Mouse (Mus musculus): ENCODE results near the gene Pnpo. TPM values are rescaled to one million over a fixed set of nuclear protein-coding genes. Genes with fewer than 3 reads are reported as not detected.
A peak's percentile ranks its signal among the peaks of the same experiment; 100 is the strongest.

The Pnpo gene
- polyA plus RNA-seq, 1 experiment from 2014 or later, result 31.7 TPM

DNA sequence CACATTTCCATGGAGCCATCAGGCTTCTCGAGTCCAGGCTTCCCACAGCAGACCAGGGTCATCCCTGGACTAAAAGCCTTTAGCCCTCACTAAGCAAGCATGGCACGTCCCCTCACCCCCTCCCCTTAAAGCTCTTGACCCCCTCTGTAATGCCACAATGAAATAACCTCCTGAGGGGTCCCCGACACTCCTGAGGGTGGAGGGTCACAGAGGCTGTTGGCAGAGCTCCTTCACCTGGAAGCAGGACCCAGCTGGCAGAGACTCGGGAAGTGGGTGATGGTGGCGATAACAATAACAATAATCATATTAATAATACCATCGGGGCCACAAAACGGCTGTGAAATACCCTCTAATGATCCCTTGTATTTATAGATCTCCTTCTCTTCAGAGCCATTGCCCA, 39.1 kb upstream of the Pnpo start, which contains the start of gene Sp2:
Gene Sp2 (minus strand): TSS at position 101 of the 400 bp plus-strand sequence.
- WGBS, result 56% methylated on average over 7 of the region's 7 CpGs
- Histone ChIP-seq H3K27me3 (ENCODE audit: insufficient read depth, low read length) (no peaks in the 10 kb centered on the region), H3K4me2 (ENCODE audit: low read length) (no peak within 1 kb of the TSS), H3K27ac (no peak within 1 kb of the TSS), H3K4me1 (replicated peaks; ENCODE audit: insufficient read depth, low read length) (peaks cover 20% of the 10 kb centered on the region), H3K36me3 (ENCODE audit: insufficient read depth, low read length) (no peaks in the 10 kb centered on the region), H3K4me3 (replicated peaks; ENCODE audit: low read depth, low read length) (no peak within 1 kb of the TSS), H3K9ac (ENCODE audit: low read depth, low read length) (no peak within 1 kb of the TSS), H3K9me3 (replicated peaks; ENCODE audit: low read length) (no peaks in the 10 kb centered on the region)
- ATAC-seq (replicated peaks; ENCODE audit: low FRiP score, low read depth) (no peak), DNase-seq (ENCODE audit: low spot score) (no peak)
- TF ChIP-seq CTCF (IDR thresholded peaks at IDR 0.05; ENCODE audit: low read depth), result no peak

DNA sequence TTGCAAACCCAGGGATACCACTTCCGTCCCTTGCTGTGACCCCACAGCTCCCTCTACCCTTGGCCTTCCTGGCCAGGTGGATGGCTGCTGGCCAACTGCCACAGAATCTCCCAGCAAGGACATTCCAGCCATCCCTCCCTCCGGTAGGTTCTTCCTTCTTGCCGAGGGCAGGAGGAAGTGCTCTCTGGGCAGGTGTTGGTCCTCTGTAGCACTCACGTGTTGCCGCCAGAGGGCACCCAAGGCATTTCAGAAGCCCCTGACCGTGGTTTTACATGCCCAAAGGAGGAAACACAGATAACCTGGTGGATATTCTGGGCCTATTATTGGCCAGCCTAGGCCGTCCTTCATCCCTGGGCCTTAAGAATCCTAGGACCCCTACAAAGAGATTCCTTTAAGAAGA, 38.6 kb upstream of the Pnpo start:
- Histone ChIP-seq H3K4me2 (ENCODE audit: low read length) (no peak overlapping the region), H3K9me3 (replicated peaks; ENCODE audit: low read length) (no peaks in the 10 kb centered on the region), H3K4me3 (replicated peaks; ENCODE audit: low read depth, low read length) (no peak overlapping the region), H3K4me1 (replicated peaks; ENCODE audit: insufficient read depth, low read length) (peaks cover 15% of the 10 kb centered on the region), H3K36me3 (ENCODE audit: insufficient read depth, low read length) (no peaks in the 10 kb centered on the region), H3K9ac (ENCODE audit: low read depth, low read length) (no peak overlapping the region), H3K27me3 (ENCODE audit: insufficient read depth, low read length) (no peaks in the 10 kb centered on the region), H3K27ac (no peak overlapping the region)
- DNase-seq (ENCODE audit: low spot score) (peak; percentile 88), ATAC-seq (replicated peaks; ENCODE audit: low FRiP score, low read depth) (no peak)
- under 1% methylated on average over 7 of the region's 7 CpGs for WGBS
- TF ChIP-seq CTCF (IDR thresholded peaks at IDR 0.05; ENCODE audit: low read depth), result peak; percentile 98

DNA sequence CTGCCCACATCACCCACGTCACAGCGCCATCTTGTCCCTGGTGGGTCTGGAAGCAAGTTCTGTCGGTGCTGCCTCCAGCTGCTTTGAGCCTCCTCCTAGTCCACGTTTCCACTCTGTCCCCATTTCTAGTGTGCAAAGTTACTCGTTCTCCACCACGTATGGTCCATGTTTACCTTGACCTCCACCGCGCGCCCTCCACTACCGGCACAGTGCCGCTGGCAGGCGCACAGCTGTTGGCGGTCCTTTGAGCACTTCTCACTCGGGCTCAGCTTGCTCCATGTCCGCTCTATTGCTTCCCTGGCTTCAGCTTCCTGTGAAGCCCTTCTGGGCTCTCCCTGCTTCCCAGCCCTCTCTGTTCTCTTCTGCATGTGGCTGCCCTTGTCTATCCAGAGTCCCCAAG, 37.7 kb upstream of the Pnpo start:
- Histone ChIP-seq H3K27ac (no peak overlapping the region), H3K4me3 (replicated peaks; ENCODE audit: low read depth, low read length) (no peak overlapping the region), H3K4me2 (ENCODE audit: low read length) (no peak overlapping the region), H3K4me1 (replicated peaks; ENCODE audit: insufficient read depth, low read length) (peaks cover 10% of the 10 kb centered on the region), H3K27me3 (ENCODE audit: insufficient read depth, low read length) (no peaks in the 10 kb centered on the region), H3K36me3 (ENCODE audit: insufficient read depth, low read length) (no peaks in the 10 kb centered on the region), H3K9me3 (replicated peaks; ENCODE audit: low read length) (no peaks in the 10 kb centered on the region), H3K9ac (ENCODE audit: low read depth, low read length) (no peak overlapping the region)
- ATAC-seq (replicated peaks; ENCODE audit: low FRiP score, low read depth) (no peak), DNase-seq (ENCODE audit: low spot score) (no peak)
- no peak for TF ChIP-seq CTCF (IDR thresholded peaks at IDR 0.05; ENCODE audit: low read depth)
- 66% methylated on average over 15 of the region's 15 CpGs for WGBS

DNA sequence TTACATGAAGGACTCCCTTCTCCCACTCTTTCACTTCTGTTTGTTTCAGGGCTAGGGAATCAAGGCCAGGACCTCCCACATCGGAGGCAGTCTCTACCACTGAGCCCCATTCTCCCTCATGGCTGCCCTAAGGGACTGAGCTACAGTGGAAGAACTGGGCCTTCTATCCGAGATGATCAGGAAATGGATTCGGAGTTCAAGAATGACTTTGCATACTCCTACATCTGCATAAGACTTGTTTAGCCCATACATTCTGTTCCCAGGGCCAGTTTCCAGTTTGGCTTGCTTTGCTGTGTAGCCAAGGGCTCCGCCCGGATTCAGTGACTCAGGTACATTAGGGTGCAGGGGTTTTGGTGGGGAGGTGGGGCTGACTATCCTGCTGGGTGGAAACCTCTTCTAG, 36.2 kb upstream of the Pnpo start:
- TF ChIP-seq CTCF (IDR thresholded peaks at IDR 0.05; ENCODE audit: low read depth), result no peak
- H3K4me3 ChIP-seq (replicated peaks; ENCODE audit: low read depth, low read length), result no peak overlapping the region
- H3K4me2 ChIP-seq (ENCODE audit: low read length), result no peak overlapping the region
- H3K4me1 ChIP-seq (replicated peaks; ENCODE audit: insufficient read depth, low read length), result peaks cover 14% of the 10 kb centered on the region; the same call in 1 of the 2 replicates
- DNase-seq (ENCODE audit: low spot score) (no peak), ATAC-seq (replicated peaks; ENCODE audit: low FRiP score, low read depth) (no peak)
- H3K36me3 ChIP-seq (ENCODE audit: insufficient read depth, low read length), result no peaks in the 10 kb centered on the region
- no peak overlapping the region for H3K9ac ChIP-seq (ENCODE audit: low read depth, low read length)
- H3K9me3 ChIP-seq (replicated peaks; ENCODE audit: low read length), result no peaks in the 10 kb centered on the region
- no peaks in the 10 kb centered on the region for H3K27me3 ChIP-seq (ENCODE audit: insufficient read depth, low read length)
- WGBS, result 75% methylated on average over 5 of the region's 5 CpGs
- H3K27ac ChIP-seq, result no peak overlapping the region

DNA sequence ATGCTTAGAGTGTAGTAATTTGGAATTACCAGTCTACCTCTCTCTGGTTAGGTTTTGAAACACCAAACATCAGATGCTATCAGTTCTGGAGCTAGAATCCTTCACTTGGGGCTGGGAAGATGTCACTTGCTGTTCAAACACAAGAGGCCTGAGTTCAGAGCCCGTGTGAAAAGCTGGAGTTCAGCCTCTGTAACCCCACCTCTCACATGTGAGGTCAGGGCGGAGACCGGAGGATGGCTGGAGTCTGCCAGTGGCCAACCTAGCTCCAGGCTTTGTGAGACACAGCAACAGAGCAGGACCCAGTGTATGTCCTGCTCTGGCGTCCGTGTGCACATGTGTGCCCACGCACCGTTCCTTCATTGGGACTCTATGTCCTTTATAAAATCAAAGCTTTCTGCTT, 35.5 kb upstream of the Pnpo start:
- H3K4me3 ChIP-seq (replicated peaks; ENCODE audit: low read depth, low read length), result no peak overlapping the region
- no peak overlapping the region for H3K9ac ChIP-seq (ENCODE audit: low read depth, low read length)
- peaks cover 14% of the 10 kb centered on the region; the same call in 1 of the 2 replicates for H3K4me1 ChIP-seq (replicated peaks; ENCODE audit: insufficient read depth, low read length)
- H3K27ac ChIP-seq, result no peak overlapping the region
- no peaks in the 10 kb centered on the region for H3K36me3 ChIP-seq (ENCODE audit: insufficient read depth, low read length)
- ATAC-seq (replicated peaks; ENCODE audit: low FRiP score, low read depth) (no peak), DNase-seq (ENCODE audit: low spot score) (no peak)
- no peaks in the 10 kb centered on the region for H3K9me3 ChIP-seq (replicated peaks; ENCODE audit: low read length)
- H3K4me2 ChIP-seq (ENCODE audit: low read length), result no peak overlapping the region
- H3K27me3 ChIP-seq (ENCODE audit: insufficient read depth, low read length), result no peaks in the 10 kb centered on the region
- TF ChIP-seq CTCF (IDR thresholded peaks at IDR 0.05; ENCODE audit: low read depth), result no peak
- WGBS, result 79% methylated on average over 7 of the region's 7 CpGs

DNA sequence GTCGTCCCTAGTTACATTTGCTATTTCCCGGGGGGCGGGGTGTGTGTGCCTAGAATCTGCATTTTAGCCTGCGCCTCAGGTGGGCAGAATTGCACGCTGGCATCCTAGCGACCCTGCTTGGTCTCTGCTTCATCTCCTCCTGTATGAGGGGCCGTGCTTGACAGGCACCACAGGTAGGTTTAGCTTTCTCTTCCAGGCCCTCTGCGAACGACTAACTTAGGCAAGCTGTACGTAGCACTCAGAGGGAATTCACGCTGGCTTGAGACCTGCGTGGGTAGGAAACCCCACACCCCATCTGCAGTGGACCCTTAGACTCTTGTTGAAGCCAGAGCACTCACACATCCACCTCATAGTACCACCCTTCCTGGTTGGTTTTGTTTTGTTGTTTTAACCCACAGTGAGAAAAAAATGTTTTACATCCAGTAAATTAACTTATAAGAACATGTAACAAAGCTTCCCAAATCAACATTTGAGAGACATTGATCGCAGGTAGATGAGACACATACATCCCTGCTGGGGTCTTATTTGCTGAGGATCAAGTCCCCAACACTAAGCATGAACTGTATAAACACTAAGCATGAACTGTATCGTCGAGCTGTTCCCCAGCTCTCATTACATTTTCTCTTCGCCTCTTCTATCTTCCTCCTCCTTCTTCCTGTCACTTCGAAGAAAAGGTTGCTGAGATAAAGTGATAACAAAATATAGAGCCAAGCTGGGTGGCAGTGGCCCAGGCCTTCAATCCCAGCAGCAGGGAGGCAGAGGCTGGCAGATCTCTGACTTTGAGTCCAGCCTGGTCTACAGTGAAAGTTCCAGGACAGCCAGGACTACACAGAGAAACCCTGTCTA, 34.8 kb upstream of the Pnpo start:
- ATAC-seq (replicated peaks; ENCODE audit: low FRiP score, low read depth) (no peak), DNase-seq (ENCODE audit: low spot score) (no peak)
- Histone ChIP-seq H3K36me3 (ENCODE audit: insufficient read depth, low read length) (no peaks in the 10 kb centered on the region), H3K4me1 (replicated peaks; ENCODE audit: insufficient read depth, low read length) (peaks cover 14% of the 10 kb centered on the region; the same call in 1 of the 2 replicates), H3K27ac (peak overlapping the region; percentile 82), H3K27me3 (ENCODE audit: insufficient read depth, low read length) (no peaks in the 10 kb centered on the region), H3K9ac (ENCODE audit: low read depth, low read length) (peak overlapping the region; percentile 65), H3K4me3 (replicated peaks; ENCODE audit: low read depth, low read length) (peak overlapping the region; percentile 70), H3K9me3 (replicated peaks; ENCODE audit: low read length) (no peaks in the 10 kb centered on the region), H3K4me2 (ENCODE audit: low read length) (peak overlapping the region; percentile 84)
- 27% methylated on average over 17 of the region's 17 CpGs for WGBS
- no peak for TF ChIP-seq CTCF (IDR thresholded peaks at IDR 0.05; ENCODE audit: low read depth)
